Mouse (Mus musculus): ENCODE data around the gene Serpinb5. TPM values are rescaled to one million over a fixed set of nuclear protein-coding genes. Genes with fewer than 3 reads are reported as not detected.

Gene Serpinb5
- polyA plus RNA-seq (2016; fragmentation: Nextera tagmentation; extraction: Ambion mirVana): 0.20 TPM in 1 of 2 replicates, not detected in the other

- WGBS: 64% methylated on average over 8 of the region's 8 CpGs
- no peak for ATAC-seq (ENCODE audit: low FRiP score)
- no peak within 1 kb of the TSS for H3K9ac ChIP-seq
- no peak within 1 kb of the TSS for H3K4me3 ChIP-seq (replicated peaks)
- no peaks in the 10 kb centered on the region for H3K36me3 ChIP-seq (replicated peaks)
- no peak within 1 kb of the TSS for H3K4me2 ChIP-seq
- H3K4me1 ChIP-seq: no peaks in the 10 kb centered on the region
- no peaks in the 10 kb centered on the region for H3K9me3 ChIP-seq
- H3K27ac ChIP-seq: no peak within 1 kb of the TSS
- no peaks in the 10 kb centered on the region for H3K27me3 ChIP-seq
Observed at GRCm38 (mm10) chr1:106860847-106861246, at the start of gene Serpinb5. Gene Serpinb5, plus strand, starts transcription at chr1:106861173.

DNA sequence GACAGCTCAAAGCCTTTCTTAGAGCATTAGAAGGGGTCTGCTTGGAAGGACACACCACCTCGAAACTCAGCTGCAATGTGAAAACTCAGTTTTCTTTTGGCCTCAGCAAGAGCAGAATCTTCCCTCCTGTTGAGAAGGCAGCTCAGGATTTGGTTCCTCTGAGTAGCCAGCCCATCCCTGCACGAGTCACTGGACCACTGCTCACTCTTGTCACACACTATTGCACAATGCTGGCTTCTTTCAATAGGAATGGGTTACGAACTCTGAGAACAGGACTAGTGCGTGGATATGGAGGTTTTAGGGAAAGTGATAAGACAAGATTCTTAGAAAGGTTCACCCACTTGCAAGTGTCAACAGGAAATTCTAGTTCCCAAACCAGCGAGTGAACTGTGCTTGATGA lies 46.1 kb upstream of the Serpinb5 start:
- H3K27me3 ChIP-seq: no peaks in the 10 kb centered on the region
- no peaks in the 10 kb centered on the region for H3K4me1 ChIP-seq
- no peak overlapping the region for H3K4me2 ChIP-seq
- H3K4me3 ChIP-seq (replicated peaks): no peak overlapping the region
- no peak for ATAC-seq (ENCODE audit: low FRiP score)
- no peaks in the 10 kb centered on the region for H3K36me3 ChIP-seq (replicated peaks)
- 74% methylated on average over 5 of the region's 5 CpGs for WGBS
- no peak overlapping the region for H3K27ac ChIP-seq
- H3K9me3 ChIP-seq: no peaks in the 10 kb centered on the region
- H3K9ac ChIP-seq: no peak overlapping the region

GRCm38 (mm10) chr1:106815265-106815664 lies 45.7 kb upstream of the Serpinb5 start:
- no peak for ATAC-seq (ENCODE audit: low FRiP score)
- Histone ChIP-seq H3K36me3 (replicated peaks) (no peaks in the 10 kb centered on the region), H3K4me3 (replicated peaks) (no peak overlapping the region), H3K27me3 (no peaks in the 10 kb centered on the region), H3K27ac (no peak overlapping the region), H3K9ac (no peak overlapping the region), H3K9me3 (no peaks in the 10 kb centered on the region), H3K4me1 (no peaks in the 10 kb centered on the region), H3K4me2 (no peak overlapping the region)
- 88% methylated on average over 6 of the region's 6 CpGs for WGBS

- H3K4me1 ChIP-seq: no peaks in the 10 kb centered on the region
- H3K4me3 ChIP-seq (replicated peaks): no peak overlapping the region
- H3K36me3 ChIP-seq (replicated peaks): no peaks in the 10 kb centered on the region
- H3K9ac ChIP-seq: no peak overlapping the region
- no peaks in the 10 kb centered on the region for H3K27me3 ChIP-seq
- ATAC-seq (ENCODE audit: low FRiP score): no peak
- no peak overlapping the region for H3K27ac ChIP-seq
- no peaks in the 10 kb centered on the region for H3K9me3 ChIP-seq
- H3K4me2 ChIP-seq: no peak overlapping the region
- 88% methylated on average over 11 of the region's 11 CpGs for WGBS
Observed at GRCm38 (mm10) chr1:106816766-106817165, 44.2 kb upstream of the Serpinb5 start.

DNA sequence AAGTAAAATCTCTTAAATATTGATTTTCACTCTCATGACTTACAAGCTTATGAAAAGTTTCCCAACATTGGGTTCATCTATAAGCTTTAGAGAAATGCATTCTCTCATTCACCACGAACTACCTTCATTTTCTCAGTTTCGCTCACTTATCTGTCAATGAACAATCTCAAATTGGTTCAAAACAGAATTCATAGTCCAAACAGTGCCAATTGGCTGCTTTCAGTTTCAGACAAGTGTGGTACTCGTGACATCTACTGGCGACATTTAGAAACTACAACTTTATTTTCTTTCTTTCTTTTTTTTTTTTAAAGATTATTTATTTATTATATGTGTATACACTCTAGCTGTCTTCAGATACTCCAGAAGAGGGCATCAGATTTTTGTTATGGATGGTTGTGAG lies 42.6 kb upstream of the Serpinb5 start:
- no peaks in the 10 kb centered on the region for H3K9me3 ChIP-seq
- H3K4me1 ChIP-seq: no peaks in the 10 kb centered on the region
- no peaks in the 10 kb centered on the region for H3K36me3 ChIP-seq (replicated peaks)
- no peaks in the 10 kb centered on the region for H3K27me3 ChIP-seq
- H3K4me2 ChIP-seq: no peak overlapping the region
- no peak overlapping the region for H3K27ac ChIP-seq
- WGBS: 24% methylated on average over 4 of the region's 4 CpGs
- ATAC-seq (ENCODE audit: low FRiP score): no peak
- no peak overlapping the region for H3K4me3 ChIP-seq (replicated peaks)
- H3K9ac ChIP-seq: no peak overlapping the region

GRCm38 (mm10) chr1:106822297-106822696 lies 38.7 kb upstream of the Serpinb5 start:
- Histone ChIP-seq H3K27me3 (no peaks in the 10 kb centered on the region), H3K4me1 (no peaks in the 10 kb centered on the region), H3K9me3 (no peaks in the 10 kb centered on the region), H3K36me3 (replicated peaks) (no peaks in the 10 kb centered on the region), H3K4me2 (no peak overlapping the region), H3K27ac (no peak overlapping the region), H3K4me3 (replicated peaks) (no peak overlapping the region), H3K9ac (no peak overlapping the region)
- WGBS: 85% methylated on average over 3 of the region's 3 CpGs
- no peak for ATAC-seq (ENCODE audit: low FRiP score)

DNA sequence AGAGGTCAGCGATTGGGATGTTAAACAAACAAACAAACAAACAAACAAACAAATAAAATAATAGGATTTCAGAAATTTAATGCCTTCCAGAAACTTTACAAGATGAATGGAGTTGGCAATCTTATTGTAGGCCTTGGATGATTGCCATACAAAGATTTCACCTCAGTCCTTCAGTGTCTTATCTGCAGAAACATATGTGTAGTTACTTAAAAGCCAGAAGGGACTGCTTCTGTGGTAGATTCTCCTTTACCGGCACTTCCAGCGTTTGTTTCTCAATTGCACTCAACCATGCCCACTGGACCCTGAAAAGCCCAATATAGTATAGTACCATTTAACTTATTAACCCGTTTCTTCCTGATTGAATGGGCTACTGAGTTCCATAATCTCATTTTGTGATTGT lies 32.2 kb upstream of the Serpinb5 start:
- WGBS: 84% methylated on average over 4 of the region's 4 CpGs
- Histone ChIP-seq H3K4me3 (replicated peaks) (no peak overlapping the region), H3K9me3 (no peaks in the 10 kb centered on the region), H3K4me1 (no peaks in the 10 kb centered on the region), H3K4me2 (no peak overlapping the region), H3K27me3 (no peaks in the 10 kb centered on the region), H3K27ac (no peak overlapping the region), H3K9ac (no peak overlapping the region), H3K36me3 (replicated peaks) (no peaks in the 10 kb centered on the region)
- no peak for ATAC-seq (ENCODE audit: low FRiP score)

GRCm38 (mm10) chr1:106865543-106865942 lies 4.6 kb downstream of the Serpinb5 start:
- Histone ChIP-seq H3K27me3 (no peaks in the 10 kb centered on the region), H3K9me3 (no peaks in the 10 kb centered on the region), H3K4me2 (no peak overlapping the region), H3K36me3 (replicated peaks) (no peaks in the 10 kb centered on the region), H3K27ac (no peak overlapping the region), H3K4me3 (replicated peaks) (no peak overlapping the region), H3K4me1 (no peaks in the 10 kb centered on the region), H3K9ac (no peak overlapping the region)
- WGBS: 90% methylated on average over 6 of the region's 6 CpGs
- ATAC-seq (ENCODE audit: low FRiP score): no peak

- ATAC-seq (ENCODE audit: low FRiP score): no peak
- 77% methylated on average over 5 of the region's 5 CpGs for WGBS
- H3K4me2 ChIP-seq: no peak overlapping the region
Observed at GRCm38 (mm10) chr1:106866029-106866428, 5.1 kb downstream of the Serpinb5 start.

GRCm38 (mm10) chr1:106866768-106867167 lies 5.8 kb downstream of the Serpinb5 start:
- 78% methylated on average over 6 of the region's 6 CpGs for WGBS
- no peaks in the 10 kb centered on the region for H3K27me3 ChIP-seq
- no peak for ATAC-seq (ENCODE audit: low FRiP score)
- no peaks in the 10 kb centered on the region for H3K36me3 ChIP-seq (replicated peaks)
- no peaks in the 10 kb centered on the region for H3K4me1 ChIP-seq
- no peak overlapping the region for H3K9ac ChIP-seq
- H3K4me2 ChIP-seq: no peak overlapping the region
- no peak overlapping the region for H3K27ac ChIP-seq
- H3K9me3 ChIP-seq: no peaks in the 10 kb centered on the region
- H3K4me3 ChIP-seq (replicated peaks): no peak overlapping the region

More at GRCm38 (mm10) chr1:106866029-106866428, 5.1 kb downstream of the Serpinb5 start:
- Histone ChIP-seq H3K9ac (no peak overlapping the region), H3K4me3 (replicated peaks) (no peak overlapping the region), H3K27me3 (no peaks in the 10 kb centered on the region), H3K9me3 (no peaks in the 10 kb centered on the region), H3K27ac (no peak overlapping the region), H3K4me1 (no peaks in the 10 kb centered on the region), H3K36me3 (replicated peaks) (no peaks in the 10 kb centered on the region)

DNA sequence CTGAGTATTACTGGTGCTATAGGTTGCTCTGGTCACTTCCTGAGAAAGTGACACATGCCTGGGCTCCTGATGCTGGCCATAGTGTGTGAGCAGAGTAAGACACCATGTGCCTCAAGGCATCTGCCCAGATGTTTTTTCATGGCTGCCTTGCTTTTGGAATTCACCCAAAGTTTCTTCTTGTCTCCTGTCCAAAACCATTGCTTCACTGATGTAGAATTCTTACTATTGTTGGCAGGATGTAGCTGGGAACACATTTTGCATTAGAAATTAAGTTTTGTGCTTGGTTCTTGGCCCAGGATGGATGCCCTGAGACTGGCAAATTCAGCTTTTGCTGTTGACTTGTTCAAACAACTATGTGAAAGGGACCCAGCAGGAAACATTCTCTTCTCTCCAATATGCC lies 9.0 kb downstream of the Serpinb5 start:
- Histone ChIP-seq H3K9ac (no peak overlapping the region), H3K9me3 (no peaks in the 10 kb centered on the region), H3K4me2 (no peak overlapping the region), H3K27ac (no peak overlapping the region), H3K4me3 (replicated peaks) (no peak overlapping the region), H3K36me3 (replicated peaks) (no peaks in the 10 kb centered on the region), H3K4me1 (no peaks in the 10 kb centered on the region), H3K27me3 (no peaks in the 10 kb centered on the region)
- no peak for ATAC-seq (ENCODE audit: low FRiP score)

- no peak overlapping the region for H3K27ac ChIP-seq
- no peak overlapping the region for H3K9ac ChIP-seq
- no peak for ATAC-seq (ENCODE audit: low FRiP score)
- no peaks in the 10 kb centered on the region for H3K27me3 ChIP-seq
- H3K36me3 ChIP-seq (replicated peaks): no peaks in the 10 kb centered on the region
- WGBS: 90% methylated on average over 5 of the region's 5 CpGs
- H3K9me3 ChIP-seq: no peaks in the 10 kb centered on the region
- H3K4me3 ChIP-seq (replicated peaks): no peak overlapping the region
- H3K4me1 ChIP-seq: no peaks in the 10 kb centered on the region
- H3K4me2 ChIP-seq: no peak overlapping the region
Observed at GRCm38 (mm10) chr1:106875193-106875886, 14.4 kb downstream of the Serpinb5 start.

DNA sequence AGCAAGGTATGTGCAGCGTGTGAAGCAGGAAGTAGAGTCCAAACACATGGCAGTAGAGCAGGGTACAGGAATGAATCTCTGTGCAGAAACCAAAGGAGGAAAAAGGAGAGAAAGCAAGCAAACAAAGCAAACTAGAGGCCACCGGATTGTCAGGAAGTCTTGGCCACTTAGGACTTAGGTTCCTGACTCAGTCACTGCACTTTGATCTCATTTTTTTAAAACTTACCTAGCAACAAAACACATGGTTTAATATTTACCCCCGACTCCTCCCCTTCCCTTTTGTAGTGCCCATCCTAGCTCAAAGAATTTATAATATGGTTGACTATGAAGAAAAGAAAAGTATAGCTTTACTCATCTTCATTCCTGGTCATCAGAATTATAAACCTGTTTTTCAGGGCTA lies 15.2 kb downstream of the Serpinb5 start:
- no peaks in the 10 kb centered on the region for H3K27me3 ChIP-seq
- no peak overlapping the region for H3K4me3 ChIP-seq (replicated peaks)
- H3K4me2 ChIP-seq: no peak overlapping the region
- H3K9me3 ChIP-seq: no peaks in the 10 kb centered on the region
- no peaks in the 10 kb centered on the region for H3K36me3 ChIP-seq (replicated peaks)
- no peak overlapping the region for H3K27ac ChIP-seq
- 81% methylated on average over 3 of the region's 3 CpGs for WGBS
- ATAC-seq (ENCODE audit: low FRiP score): no peak
- no peaks in the 10 kb centered on the region for H3K4me1 ChIP-seq
- H3K9ac ChIP-seq: no peak overlapping the region
